Mouse (Mus musculus): Measurements from ENCODE around the gene Ppp1r16b. TPM values are rescaled to one million over a fixed set of nuclear protein-coding genes. Genes with fewer than 3 reads are reported as not detected.
A peak's percentile ranks its signal among the peaks of the same experiment; 100 is the strongest.

Gene Ppp1r16b
- polyA plus RNA-seq, 1 experiment from 2014 or later: 4.4 TPM

DNA sequence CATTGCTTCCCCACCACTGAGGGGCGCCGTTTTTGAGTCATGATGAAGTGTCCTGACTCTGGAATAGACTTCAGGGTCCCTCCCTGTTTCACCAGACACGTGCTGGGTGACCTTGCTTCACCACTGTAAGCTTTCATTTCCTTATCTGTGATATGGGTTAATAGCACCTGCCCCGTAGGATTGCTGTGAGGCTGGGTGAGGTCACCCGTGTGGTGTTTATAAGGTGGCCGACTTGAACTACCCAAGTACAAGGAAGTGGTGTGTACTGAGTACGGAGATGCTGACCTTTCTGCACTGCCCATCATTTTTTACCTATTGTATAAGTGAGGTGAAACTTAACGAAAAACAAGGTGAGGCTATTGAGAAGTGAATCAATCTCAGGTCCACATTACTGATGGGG, 138.4 kb downstream of the Ppp1r16b start:
- no peaks in the 10 kb centered on the region for H3K4me1 ChIP-seq
- no peaks in the 10 kb centered on the region for H3K9me3 ChIP-seq (replicated peaks)
- DNase-seq (ENCODE audit: low spot score): no peak
- H3K27me3 ChIP-seq (ENCODE audit: low read depth, poor library complexity, severe bottlenecking): no peaks in the 10 kb centered on the region
- no peak overlapping the region for H3K27ac ChIP-seq
- peaks cover 79% of the 10 kb centered on the region for H3K36me3 ChIP-seq
- WGBS: 95% methylated on average over 8 of the region's 8 CpGs
- H3K4me3 ChIP-seq: no peak overlapping the region

DNA sequence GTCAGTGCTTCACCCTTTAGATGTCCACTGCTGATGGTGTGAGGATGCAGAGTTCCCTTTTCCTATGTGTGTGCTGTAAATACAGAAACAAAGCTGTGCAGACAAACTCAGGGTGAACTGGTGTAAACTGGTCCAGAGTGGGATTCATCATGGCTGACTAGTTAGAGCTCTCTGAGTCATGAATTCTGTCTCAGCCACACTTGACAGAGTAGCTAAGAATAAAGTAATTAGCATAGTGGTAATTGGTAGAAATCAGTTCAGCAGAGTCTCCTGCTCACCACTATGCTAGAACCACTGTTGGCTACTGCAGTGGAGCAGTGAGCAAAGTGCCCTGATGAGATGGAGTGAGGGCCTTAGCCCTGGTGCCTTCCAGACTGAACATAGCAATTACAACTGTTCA, 150.5 kb downstream of the Ppp1r16b start:
- H3K27ac ChIP-seq: no peak overlapping the region
- DNase-seq (ENCODE audit: low spot score): no peak
- no peaks in the 10 kb centered on the region for H3K9me3 ChIP-seq (replicated peaks)
- H3K4me1 ChIP-seq: no peaks in the 10 kb centered on the region
- H3K36me3 ChIP-seq: peaks cover 70% of the 10 kb centered on the region
- no peaks in the 10 kb centered on the region for H3K27me3 ChIP-seq (ENCODE audit: low read depth, poor library complexity, severe bottlenecking)
- no peak overlapping the region for H3K4me3 ChIP-seq

MicroRNAs encoded within 50 kb of the gene (microRNA counts, 519-probe panel; counts per million panel counts)
- 684 counts per million, percentile 72 among the panel's probes with 10 or more counts for microRNA mmu-miR-3474

Small RNAs within 50 kb of the gene (microRNA-seq; reads per million reads assigned to microRNA genes)
- gene Gm26141 (not detected), gene Mir3474 (2.3 reads per million)

Other genes with a start within 250 kb of the Ppp1r16b start
- gene Adig, start 162.8 kb upstream of the Ppp1r16b start, polyA plus RNA-seq (2016; fragmentation: Nextera tagmentation; extraction: Ambion mirVana): 0.35 TPM in 1 of 2 replicates, not detected in the other
- gene Arhgap40, start 152.6 kb upstream of the Ppp1r16b start, polyA plus RNA-seq (2016; fragmentation: Nextera tagmentation; extraction: Ambion mirVana): 0.16 TPM in 1 of 2 replicates, not detected in the other
- not detected in 2 replicates for gene Slc32a1, start 54.6 kb upstream of the Ppp1r16b start, polyA plus RNA-seq (2016; fragmentation: Nextera tagmentation; extraction: Ambion mirVana)
- gene Actr5, start 40.5 kb upstream of the Ppp1r16b start, polyA plus RNA-seq (2016; fragmentation: Nextera tagmentation; extraction: Ambion mirVana): 13.8 and 16.2 TPM in 2 replicates
- 47.7 and 53.3 TPM in 2 replicates for gene Fam83d, start 102.7 kb downstream of the Ppp1r16b start, polyA plus RNA-seq (2016; fragmentation: Nextera tagmentation; extraction: Ambion mirVana)
- 19.7 and 22.0 TPM in 2 replicates for gene Dhx35, start 129.4 kb downstream of the Ppp1r16b start, polyA plus RNA-seq (2016; fragmentation: Nextera tagmentation; extraction: Ambion mirVana)